Mouse (Mus musculus) heart, postnatal 0 days (tissue): ENCODE results near the gene Muc1. TPM values are rescaled to one million over a fixed set of nuclear protein-coding genes. Genes with fewer than 3 reads are reported as not detected.

Experiments
- ATAC-seq: fragments of 200-750 bp; cut with Nextera tagmentation; 2 replicates; pipeline ENCODE4 v1.8.0; 2017; ENCODE audit warnings: low read depth, moderate number of reproducible peaks, moderate library complexity; ENCODE audit not compliant: insufficient read depth
- DNase-seq: peaks from one replicate; pipeline ENCODE4 v3.0.0-alpha.2; 2016; ENCODE audit warnings: low spot score
- H3K27ac ChIP-seq: fragments of 300-500 bp; sonication (generic); 2 replicates; pipeline ENCODE4 v1.5.1; 2014; ENCODE audit warnings: low read depth, mild to moderate bottlenecking
- H3K27me3 ChIP-seq: fragments of 300-500 bp; sonication (generic); 2 replicates; pipeline ENCODE4 v1.6.1; 2014; ENCODE audit warnings: low read length, mixed read lengths; ENCODE audit not compliant: control insufficient read depth, insufficient read depth
- H3K36me3 ChIP-seq: fragments of 300-500 bp; sonication (generic); replicated peaks from 2 replicates; pipeline ENCODE4 v1.6.1; 2014; ENCODE audit warnings: low read length, mixed read lengths; ENCODE audit not compliant: control insufficient read depth, insufficient read depth
- H3K4me1 ChIP-seq: fragments of 300-500 bp; sonication (generic); 2 replicates; pipeline ENCODE4 v1.6.1; 2014; ENCODE audit warnings: antibody characterized with exemption; ENCODE audit not compliant: control insufficient read depth, insufficient read depth
- H3K4me2 ChIP-seq: fragments of 300-500 bp; sonication (generic); 2 replicates; pipeline ENCODE4 v1.6.1; 2014; ENCODE audit warnings: low read depth, mild to moderate bottlenecking, low read length, moderate library complexity
- H3K4me3 ChIP-seq: fragments of 300-500 bp; sonication (generic); 2 replicates; pipeline ENCODE4 v1.5.1; 2014; ENCODE audit warnings: low read depth, low read length
- H3K9ac ChIP-seq: fragments of 300-500 bp; sonication (generic); replicated peaks from 2 replicates; pipeline ENCODE4 v1.6.1; 2014; ENCODE audit warnings: low read depth, low read length, mixed read lengths
- H3K9me3 ChIP-seq: fragments of 300-500 bp; sonication (generic); replicated peaks from 2 replicates; pipeline ENCODE4 v1.6.1; 2016; ENCODE audit warnings: low read length; ENCODE audit not compliant: control insufficient read depth
- CTCF ChIP-seq: IDR thresholded peaks from 2 replicates; pipeline ENCODE4 v1.5.1; 2016; ENCODE audit warnings: antibody characterized with exemption, control low read depth, low read depth
- EP300 ChIP-seq: IDR thresholded peaks from 2 replicates; pipeline ENCODE4 v1.6.1; 2016; ENCODE audit warnings: antibody characterized with exemption, low read depth
- WGBS: fragments of 180-500 bp; shearing (Covaris S2); extraction: QIAGEN DNeasy Blood & Tissue Kit; methylation state at CpG from one replicate; pipeline ENCODE4 v1.1.7; 2014; 5-methylcytosine and 5-hydroxymethylcytosine counted together
- polyA plus RNA-seq: library from polyadenylated mRNA; unstranded; fragments of >200 nt; fragmentation: Nextera tagmentation; extraction: Ambion mirVana; gene quantifications from 2 replicates; pipeline ENCODE4 v1.2.1, GENCODE M21; 2015
- total RNA-seq: library from RNA; depleted of rRNA; stranded (reverse); fragments of >200 nt; gene quantifications from 2 replicates; pipeline ENCODE4 v1.2.3, GENCODE M21; 2014; ENCODE audit warnings: low replicate concordance

The Muc1 gene
- total and polyA plus RNA-seq, 2 experiments from 2014 or later: 0.20 TPM; not detected in 1

DNA sequence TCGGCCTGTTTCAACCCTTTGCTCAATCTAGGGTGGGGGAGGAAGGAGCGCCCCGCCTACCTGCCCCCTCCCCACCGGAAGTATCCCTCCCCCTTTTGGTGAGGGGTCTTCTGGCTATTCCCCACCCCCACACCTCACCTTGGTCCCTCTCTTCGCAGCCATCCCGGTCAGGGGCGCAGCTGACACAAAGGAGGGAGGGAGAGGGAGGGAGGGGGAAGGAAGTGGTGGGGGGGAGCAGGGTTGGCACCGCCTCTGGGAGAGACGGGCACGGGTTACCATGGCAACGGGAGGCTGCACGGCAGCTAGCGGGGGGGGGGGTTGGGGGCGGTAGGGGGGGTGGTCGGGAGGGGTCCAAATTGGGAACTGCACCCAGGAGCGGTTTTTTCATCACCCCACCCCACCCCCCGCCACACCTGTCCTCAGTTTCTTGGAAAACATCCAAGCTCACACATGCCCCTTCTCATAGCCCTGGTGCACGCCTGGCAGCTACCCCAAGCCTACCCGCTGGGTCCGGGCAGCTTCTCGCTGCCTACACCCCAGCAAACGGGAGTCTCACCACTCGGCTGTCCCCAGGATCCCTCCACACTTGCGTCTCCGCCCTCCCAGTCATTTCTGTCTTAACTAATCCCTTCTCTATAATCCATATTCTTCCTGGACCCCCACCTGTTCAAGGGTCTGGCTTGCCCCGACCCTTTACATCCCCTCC, 16.3 kb downstream of the Muc1 start:
- Histone ChIP-seq H3K4me3 (peak overlapping the region; percentile 29), H3K27me3 (peaks cover 18% of the 10 kb centered on the region), H3K9me3 (no peaks in the 10 kb centered on the region), H3K36me3 (0 out of 2 replicates have a peak, but pooled peaks cover 7% of the 10 kb centered on the region), H3K27ac (no peak overlapping the region), H3K9ac (0 out of 2 replicates have a peak overlapping the region, but pooled peaks have one; percentile 34), H3K4me1 (peaks cover 13% of the 10 kb centered on the region), H3K4me2 (peak overlapping the region; percentile 83)
- under 1% methylated on average over 22 of the region's 26 CpGs for WGBS
- DNase-seq: no peak
- ATAC-seq: no peak
- TF ChIP-seq EP300: no peak
- TF ChIP-seq CTCF: no peak

DNA sequence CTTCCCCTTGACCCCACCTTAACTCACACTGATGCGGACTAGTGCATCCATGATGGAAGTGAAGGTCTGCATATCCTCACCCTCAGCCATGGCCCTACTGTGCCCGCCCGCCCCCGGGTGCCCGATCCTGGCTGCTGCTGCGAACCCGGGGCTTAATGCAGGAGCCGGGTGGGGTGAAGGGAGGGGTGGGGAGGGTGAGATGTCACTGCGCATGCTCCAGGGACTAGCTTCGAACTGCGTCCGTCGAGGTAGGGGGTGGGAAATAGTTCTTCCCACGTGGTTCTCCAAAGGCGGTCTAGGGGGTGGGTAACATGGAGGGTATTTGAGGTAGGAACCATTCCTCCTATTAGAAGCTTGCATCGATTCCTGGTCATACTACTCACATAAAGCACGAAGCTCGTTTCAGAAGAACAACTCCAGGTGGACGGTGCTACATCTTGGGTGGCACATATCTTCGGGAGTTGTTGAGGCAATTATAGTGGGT, 16.9 kb downstream of the Muc1 start, which contains the start of gene Krtcap2:
Gene Krtcap2, plus strand, starts transcription at position 279 of the 484 bp plus-strand sequence.
- Histone ChIP-seq H3K36me3 (0 out of 2 replicates have a peak, but pooled peaks cover 7% of the 10 kb centered on the region), H3K9me3 (no peaks in the 10 kb centered on the region), H3K9ac (peak within 1 kb of the TSS; percentile 61), H3K4me2 (peak within 1 kb of the TSS; percentile 83), H3K27me3 (peaks cover 18% of the 10 kb centered on the region), H3K4me3 (peak within 1 kb of the TSS; percentile 67), H3K27ac (peak within 1 kb of the TSS; percentile 44), H3K4me1 (peaks cover 13% of the 10 kb centered on the region)
- TF ChIP-seq CTCF (no peak), EP300 (no peak)
- 6% methylated on average over 20 of the region's 20 CpGs for WGBS
- ATAC-seq (peak; percentile 8; the same call in 1 of the 2 replicates), DNase-seq (no peak)

DNA sequence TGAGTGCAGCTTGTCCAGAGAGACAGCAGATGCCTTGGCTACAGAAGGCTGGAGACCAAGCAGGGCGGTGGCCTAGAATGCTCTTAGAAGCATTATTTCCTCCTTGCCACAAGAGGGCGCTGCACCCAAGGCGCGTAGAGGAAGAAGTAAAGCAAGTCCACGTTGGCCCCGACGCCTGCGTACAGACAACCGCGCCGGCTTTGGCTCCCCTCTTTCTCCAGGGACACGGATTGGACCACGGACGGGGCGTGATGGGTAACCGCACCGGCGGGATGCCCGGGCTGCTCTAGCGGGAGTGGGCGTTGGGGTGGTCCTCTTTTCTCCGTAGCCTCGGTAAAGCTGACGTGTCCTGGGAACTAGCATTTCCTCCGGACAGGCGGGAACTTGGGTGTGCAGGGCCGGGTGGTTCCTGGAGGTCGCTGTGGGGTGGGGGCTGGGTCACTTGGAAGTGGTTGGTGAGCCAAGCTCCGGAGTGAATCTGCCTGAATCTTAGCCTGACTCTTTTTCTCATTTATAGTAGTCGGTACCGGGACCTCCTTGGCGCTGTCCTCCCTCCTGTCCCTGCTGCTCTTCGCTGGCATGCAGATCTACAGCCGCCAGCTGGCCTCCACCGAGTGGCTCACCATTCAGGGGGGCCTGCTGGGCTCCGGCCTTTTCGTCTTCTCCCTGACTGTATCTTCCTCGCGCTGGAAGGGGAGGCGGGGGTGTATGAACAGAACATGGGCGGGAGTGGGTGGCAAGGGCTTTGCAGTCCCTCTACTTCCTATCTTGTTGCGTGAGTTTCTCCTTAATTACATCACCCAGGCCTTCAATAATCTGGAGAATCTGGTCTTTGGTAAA, 17.6 kb downstream of the Muc1 start, which contains the start of gene Trim46:
Gene Trim46, minus strand, starts transcription at position 49 of the 840 bp plus-strand sequence.
- DNase-seq (peak; percentile 90), ATAC-seq (peak; percentile 71)
- peak within 1 kb of the TSS; percentile 61 for H3K9ac ChIP-seq
- TF ChIP-seq EP300: no peak
- peak; percentile 99 for TF ChIP-seq CTCF
- peaks cover 18% of the 10 kb centered on the region for H3K27me3 ChIP-seq
- peak within 1 kb of the TSS; percentile 67 for H3K4me3 ChIP-seq
- peak within 1 kb of the TSS; percentile 44 for H3K27ac ChIP-seq
- 1% methylated on average over 42 of the region's 42 CpGs for WGBS
- 0 out of 2 replicates have a peak, but pooled peaks cover 7% of the 10 kb centered on the region for H3K36me3 ChIP-seq
- H3K4me1 ChIP-seq: peaks cover 18% of the 10 kb centered on the region
- peak within 1 kb of the TSS; percentile 83 for H3K4me2 ChIP-seq
- no peaks in the 10 kb centered on the region for H3K9me3 ChIP-seq

DNA sequence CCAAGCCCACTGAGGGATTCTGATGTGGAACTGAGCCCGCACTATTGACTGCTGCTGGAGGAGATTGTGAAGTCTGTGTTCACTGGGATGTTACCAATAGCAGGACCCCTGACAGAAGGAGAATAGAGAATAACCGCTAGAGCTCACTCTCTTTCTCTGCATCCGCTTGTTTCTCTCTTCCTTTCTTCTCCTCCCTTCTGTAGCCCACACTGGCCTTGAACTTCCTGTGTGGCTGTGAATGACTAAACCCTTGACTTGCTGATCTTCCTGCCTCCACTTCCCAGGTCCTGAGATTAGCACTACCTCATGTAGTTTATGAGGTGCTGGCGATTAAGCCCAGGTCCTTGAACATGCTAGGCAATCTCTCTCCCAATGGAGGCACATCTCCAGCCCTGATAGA, 18.6 kb downstream of the Muc1 start:
- Histone ChIP-seq H3K27ac (no peak overlapping the region), H3K27me3 (peaks cover 18% of the 10 kb centered on the region), H3K4me3 (0 out of 2 replicates have a peak overlapping the region, but pooled peaks have one; percentile 67), H3K4me1 (peaks cover 20% of the 10 kb centered on the region), H3K4me2 (peak overlapping the region; percentile 83), H3K9ac (no peak overlapping the region), H3K9me3 (no peaks in the 10 kb centered on the region), H3K36me3 (0 out of 2 replicates have a peak, but pooled peaks cover 7% of the 10 kb centered on the region)
- WGBS: 75% methylated on average over 4 of the region's 4 CpGs
- TF ChIP-seq CTCF (no peak), EP300 (no peak)
- DNase-seq (no peak), ATAC-seq (no peak)

DNA sequence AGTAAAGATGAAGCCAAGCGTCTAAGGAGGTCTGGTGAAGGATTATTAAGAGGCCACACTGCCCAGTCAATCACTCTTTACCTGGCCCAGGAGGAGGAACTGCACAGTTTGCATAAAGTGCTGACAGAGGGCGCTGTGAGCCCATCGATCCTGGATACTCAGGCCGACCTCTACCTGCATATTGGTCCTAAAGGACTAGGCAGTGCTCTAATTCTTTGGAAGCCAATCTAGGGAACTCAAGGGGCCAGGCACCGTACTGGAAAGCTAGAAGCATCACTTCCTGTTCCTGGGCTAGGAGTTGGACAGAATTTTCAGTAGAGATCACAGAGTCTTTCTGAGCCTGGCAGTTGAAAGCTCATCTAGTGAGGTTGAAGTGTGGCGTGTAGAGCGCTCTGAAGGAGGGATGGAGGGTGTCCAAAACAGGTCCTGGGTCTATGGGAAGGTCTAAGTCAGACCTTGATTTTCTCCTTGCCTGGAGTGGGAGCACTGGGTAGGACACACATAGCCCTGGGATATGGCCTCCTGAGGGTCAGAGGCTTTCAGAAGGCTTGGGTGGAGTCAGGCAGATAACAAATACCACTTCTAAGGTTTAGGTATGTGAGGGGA, 21.7 kb downstream of the Muc1 start:
- H3K36me3 ChIP-seq: 0 out of 2 replicates have a peak, but pooled peaks cover 7% of the 10 kb centered on the region
- H3K9ac ChIP-seq: no peak overlapping the region
- H3K4me3 ChIP-seq: no peak overlapping the region
- H3K9me3 ChIP-seq: no peaks in the 10 kb centered on the region
- peak overlapping the region; percentile 75 for H3K27ac ChIP-seq
- WGBS: 16% methylated on average over 7 of the region's 7 CpGs
- H3K27me3 ChIP-seq: no peaks in the 10 kb centered on the region
- 0 out of 2 replicates have a peak, but pooled peaks have one; percentile 7 for ATAC-seq
- no peak overlapping the region for H3K4me2 ChIP-seq
- DNase-seq: peak; percentile 41
- no peak for TF ChIP-seq EP300
- peak; percentile 81 for TF ChIP-seq CTCF
- H3K4me1 ChIP-seq: peaks cover 15% of the 10 kb centered on the region
